Mouse (Mus musculus): ENCODE data around the gene Mrtfb.

GRCm38 (mm10) chr16:13358741-13359140, 102.5 kb downstream of the Mrtfb start:
- TF ChIP-seq CTCF (conservative IDR thresholded peaks at IDR 0.05; ENCODE audit: low read length) (no peak), NANOG (IDR thresholded peaks at IDR 0.05; ENCODE audit: borderline replicate concordance, low read length) (no peak), POU5F1 (IDR thresholded peaks at IDR 0.05; ENCODE audit: borderline replicate concordance, low read length) (no peak)
